In the genomic region with DNA sequence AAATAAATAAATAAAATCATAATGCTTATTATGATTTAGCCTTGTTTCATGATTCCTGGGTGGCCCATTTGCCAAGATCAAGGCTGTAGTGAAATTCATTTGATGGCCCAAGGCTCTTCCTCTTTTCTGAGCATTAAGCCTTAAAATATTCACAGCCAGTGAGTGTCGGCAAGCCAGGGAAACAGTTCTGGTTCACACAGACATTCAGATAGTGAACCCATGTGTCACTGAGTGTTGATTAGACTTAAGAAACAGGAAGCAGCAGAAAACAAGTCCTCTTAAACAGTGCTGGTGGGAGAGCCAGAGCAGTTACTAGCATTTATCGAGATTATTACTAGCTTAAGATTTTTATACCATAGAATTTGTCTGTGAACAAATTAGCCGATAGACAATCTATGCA, we compare ENCODE assay signal across 9 mouse cellular contexts.
"Had no signal": no experiment of that assay in that cellular context is flagged by ENCODE, and none has a peak within 500 bp of the region (broad histone marks: within the 10 kb centered on the region; RNA-seq: fewer than 3 reads in every experiment).

No protein-coding gene starts in this region.

- H3K27me3 ChIP-seq: midbrain, embryonic 13.5 days; neural tube, embryonic 12.5 days had no signal

- DNase-seq: lung, adult 2 months; lung, postnatal 4 days; retina, postnatal 1 day; right cerebral cortex, postnatal 14 days; thymus, postnatal 36 days had no signal

- H3K27ac ChIP-seq: limb, embryonic 10.5 days; liver, embryonic 14.5 days; midbrain, embryonic 13.5 days; neural tube, embryonic 12.5 days had no signal

- H3K4me3 ChIP-seq: limb, embryonic 10.5 days; midbrain, embryonic 13.5 days; neural tube, embryonic 12.5 days had no signal

- H3K36me3 ChIP-seq: limb, embryonic 10.5 days; midbrain, embryonic 13.5 days; neural tube, embryonic 12.5 days had no signal

- ATAC-seq: midbrain, embryonic 13.5 days had no signal

- H3K4me1 ChIP-seq: limb, embryonic 10.5 days; midbrain, embryonic 13.5 days; neural tube, embryonic 12.5 days had no signal
